Mouse (Mus musculus) frontal cortex, adult 2 months (tissue): ENCODE measurements around the gene Prmt7. TPM values are rescaled to one million over a fixed set of nuclear protein-coding genes. Genes with fewer than 3 reads are reported as not detected.

Source experiments
- DNase-seq, 2 experiments: peaks; one replicate each; pipeline ENCODE4 v3.0.0; 2022; ENCODE audit warnings: low spot score in 1 of 2; ENCODE audit errors: extremely low spot score in 1 of 2
- polyA plus RNA-seq: library from polyadenylated mRNA; depleted of rRNA; stranded (reverse); fragments of >200 nt; gene quantifications from 2 replicates; pipeline ENCODE4 v1.2.3, GENCODE M21; 2012; rRNA removed

Gene Prmt7
- polyA plus RNA-seq, 1 experiment = 33.4 TPM

DNA sequence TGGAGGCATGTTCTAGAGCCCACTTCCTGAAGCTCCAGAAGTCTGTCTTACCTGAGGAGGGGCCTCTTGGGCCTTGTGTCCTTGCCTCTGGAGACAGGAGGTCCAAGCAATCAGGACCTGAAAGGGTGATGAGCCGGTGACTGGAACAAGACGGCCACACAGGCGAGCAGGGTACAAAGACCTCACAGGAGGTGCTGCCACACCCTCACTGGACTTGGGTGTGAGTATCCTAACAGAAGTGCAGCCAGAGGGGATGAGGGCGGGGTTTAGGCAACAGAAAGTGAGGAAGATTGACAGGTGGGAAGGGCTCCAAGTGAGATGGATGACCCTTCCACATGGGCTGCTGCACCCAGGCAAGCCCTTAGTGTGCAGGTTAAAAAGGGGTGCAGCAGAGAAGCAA lies 70.1 kb downstream of the Prmt7 start:
- DNase-seq = no peak

DNA sequence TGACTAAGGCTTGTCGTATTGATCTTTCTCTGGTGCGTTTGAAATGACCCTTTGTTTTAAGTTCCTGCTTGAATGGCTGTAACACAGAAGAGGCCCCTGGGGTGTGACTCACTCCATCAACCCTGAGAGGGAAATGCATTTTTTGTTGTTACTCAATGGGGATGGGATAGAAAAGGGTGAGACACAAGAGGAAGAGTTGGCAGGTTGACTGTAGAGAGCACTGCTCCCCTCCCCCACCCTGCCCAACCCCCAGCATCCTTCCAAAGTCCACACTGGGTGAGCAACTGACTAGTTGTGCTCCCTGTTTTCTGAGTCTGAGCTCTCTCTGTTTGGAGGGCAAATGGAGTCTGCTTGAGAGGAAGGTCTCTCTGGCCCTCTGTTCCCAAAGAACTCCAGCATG lies 76.7 kb downstream of the Prmt7 start:
- DNase-seq = no peak

DNA sequence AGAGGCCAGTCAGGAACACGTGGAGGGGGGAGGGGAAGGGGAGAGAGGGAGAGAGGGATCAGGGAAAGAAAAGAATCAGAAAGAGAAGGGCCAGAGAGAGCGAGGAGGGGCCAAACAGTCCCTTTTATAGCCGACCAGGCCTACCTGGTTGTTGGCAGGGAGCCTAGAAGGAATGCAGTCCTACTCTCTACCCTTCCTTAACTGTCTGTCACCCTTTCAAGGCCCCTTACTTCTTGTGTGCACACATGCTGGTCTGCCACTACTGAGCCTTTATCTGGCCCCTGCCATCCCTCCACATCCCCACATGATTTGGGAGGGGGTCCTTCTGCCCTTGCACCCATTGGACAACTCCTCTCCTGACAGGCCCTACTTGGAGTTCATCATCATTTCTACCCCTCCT lies 78.0 kb downstream of the Prmt7 start:
- DNase-seq = no peak

DNA sequence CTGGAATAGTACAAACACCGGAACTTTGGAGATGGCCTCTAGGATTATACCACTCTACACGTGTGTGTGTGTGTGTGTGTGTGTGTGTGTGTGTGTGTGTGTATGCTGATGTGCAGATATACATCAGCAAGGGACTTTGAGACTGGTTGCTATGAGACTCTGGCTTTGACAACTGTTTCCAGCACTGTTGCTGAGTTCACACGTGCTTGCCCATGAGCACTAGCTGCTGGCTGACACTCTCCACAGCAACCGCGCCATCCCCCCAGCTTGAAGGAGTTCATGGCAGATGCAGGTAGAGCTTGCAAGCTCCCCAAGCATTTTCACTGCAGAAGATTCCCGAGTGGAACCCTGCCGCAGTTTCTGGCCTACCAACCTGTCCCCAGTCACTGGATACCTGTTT lies 78.7 kb downstream of the Prmt7 start:
- no peak for DNase-seq

DNA sequence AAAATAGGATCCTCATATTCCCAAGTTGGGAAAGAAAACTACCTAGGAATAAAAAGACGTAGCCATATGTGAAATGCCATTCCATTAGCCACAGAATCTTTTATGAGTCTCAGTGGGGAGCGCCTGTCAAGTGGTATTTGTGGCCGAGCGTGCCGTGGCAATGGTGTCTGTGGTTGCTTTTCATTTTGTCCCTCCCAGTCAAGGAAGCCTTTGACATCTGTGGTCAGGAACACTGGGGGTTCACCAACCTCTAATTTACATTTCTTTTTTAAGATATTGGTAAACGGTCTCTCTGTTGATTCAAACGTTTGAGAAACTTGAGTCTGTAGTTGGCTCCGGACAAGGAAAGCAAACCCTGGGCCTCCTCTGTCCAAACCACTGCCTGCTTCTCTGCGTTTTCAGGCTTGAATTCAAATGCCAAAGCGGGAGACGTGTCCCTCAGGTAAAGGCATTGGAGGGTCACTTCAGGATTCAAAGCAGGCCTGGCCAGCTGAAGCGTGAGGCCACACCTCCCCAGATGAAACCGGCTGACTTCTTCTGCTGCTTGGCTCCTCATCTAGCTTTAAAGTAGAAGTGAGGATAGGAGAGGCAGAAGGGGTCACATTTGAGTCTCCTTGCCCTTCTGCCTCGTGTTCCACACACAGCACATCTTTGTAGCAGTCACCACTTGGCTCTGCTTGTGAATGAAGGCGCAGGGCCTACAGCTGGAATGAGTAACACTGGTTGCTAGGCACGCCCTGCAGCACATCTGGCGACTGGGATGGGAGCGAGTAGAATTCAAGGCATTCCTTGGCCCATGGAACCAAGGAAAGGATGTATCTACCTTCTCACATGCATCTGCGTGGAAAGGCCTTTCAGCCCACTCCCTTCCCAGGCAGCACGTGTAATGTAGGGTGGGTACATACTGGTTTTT lies 82.0 kb downstream of the Prmt7 start:
- no peak for DNase-seq

DNA sequence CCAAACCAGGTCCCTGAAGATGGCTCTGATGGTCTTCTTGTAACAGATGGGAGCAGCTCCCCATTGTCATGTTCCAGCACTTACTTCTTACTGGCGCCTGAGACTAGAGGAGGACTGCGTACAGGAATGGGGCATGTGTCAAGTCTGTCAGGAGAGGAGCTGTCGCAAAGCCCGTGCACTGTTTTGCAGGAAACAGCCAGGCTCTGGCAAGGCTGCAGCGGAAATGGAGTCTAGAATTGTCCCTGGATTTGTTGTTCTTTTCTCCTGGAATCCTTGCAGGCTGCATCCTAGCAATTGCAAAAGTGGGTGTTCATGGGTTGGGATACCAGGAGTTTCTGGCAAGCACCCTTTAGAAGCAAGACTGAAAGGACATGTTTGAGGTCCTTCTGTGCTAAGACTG lies 87.5 kb downstream of the Prmt7 start:
- DNase-seq = no peak

DNA sequence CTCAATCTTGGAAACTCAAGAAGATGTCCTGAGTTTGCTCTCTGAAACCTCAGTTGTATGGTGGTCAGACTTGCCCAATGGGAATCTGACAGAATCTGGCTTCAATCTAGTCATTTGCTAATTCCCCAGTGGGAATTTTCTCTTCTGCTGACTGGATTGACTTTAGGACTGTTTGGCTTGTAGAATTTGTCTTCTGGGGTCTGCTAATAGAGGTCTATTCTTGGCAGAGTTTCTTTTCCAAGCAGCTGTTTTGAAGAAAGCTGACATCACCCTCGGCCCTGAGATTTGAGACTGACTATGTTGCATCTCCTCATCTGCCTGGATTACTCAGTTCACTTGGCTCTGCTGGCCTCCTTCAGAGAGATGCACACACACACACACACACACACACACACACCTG lies 88.1 kb downstream of the Prmt7 start:
- DNase-seq = no peak

DNA sequence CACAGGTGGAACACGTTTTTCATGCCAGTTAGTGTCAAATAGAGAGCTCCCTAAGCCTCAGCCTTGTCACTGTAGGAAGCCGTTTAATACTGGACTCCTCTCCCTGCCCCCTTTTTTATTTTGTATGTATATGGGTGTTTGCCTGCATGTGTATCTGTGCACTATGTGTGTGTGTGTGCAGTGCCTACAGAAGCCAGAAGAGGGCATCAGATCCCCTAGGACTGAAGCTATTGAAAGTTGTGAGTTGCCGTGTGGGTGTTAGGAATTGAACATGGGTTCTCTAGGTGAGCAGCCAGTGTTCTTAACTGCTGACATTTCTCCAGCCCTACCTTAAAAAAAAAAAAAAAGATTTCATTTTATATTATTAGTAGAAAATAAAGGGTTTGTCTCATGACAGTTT lies 89.0 kb downstream of the Prmt7 start:
- DNase-seq = no peak

DNA sequence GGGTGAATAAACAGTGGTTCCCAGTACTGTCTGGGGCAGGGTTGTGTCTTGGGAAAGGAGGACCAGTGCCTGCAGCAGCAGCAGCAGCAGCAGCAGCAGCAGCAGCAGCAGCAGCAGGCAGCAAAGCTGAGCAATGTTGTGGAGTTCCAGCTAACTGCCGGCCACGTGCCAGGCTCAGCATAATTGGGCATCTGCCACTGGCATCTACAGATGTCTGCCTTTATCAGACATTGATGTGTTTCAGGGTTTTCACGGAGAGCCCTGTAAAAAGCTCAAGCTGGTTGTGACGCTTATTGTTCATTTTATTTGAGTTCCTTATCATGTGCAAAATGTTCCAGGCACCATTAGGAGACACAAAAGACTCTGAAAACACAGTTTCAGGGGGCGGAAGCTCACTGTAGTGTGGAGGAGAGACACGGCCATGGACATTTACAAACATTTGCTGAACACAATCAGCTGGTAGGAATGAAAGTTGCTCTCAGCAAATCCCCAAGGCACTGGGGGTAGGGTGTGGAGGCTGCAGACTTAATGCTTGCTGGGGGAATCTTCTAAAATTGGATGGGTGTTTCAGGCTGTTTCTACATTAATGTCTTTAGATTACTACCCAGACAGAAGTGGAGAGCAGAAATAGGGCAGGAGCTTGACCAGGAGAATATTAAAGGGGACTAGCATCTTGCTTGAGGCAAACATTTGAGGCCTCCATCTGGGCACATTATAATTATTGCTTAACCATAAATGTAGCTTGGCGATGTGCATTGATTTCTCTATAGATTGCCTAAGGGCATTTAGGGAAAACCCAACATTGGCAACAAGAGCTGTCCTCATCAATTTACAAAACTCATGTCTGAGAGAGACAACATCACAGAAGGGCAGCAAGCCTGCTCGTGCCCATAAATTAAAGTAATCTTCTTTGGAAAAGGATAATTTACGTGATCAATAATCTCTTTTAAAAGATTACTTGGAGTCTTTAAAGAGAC lies 90.3 kb downstream of the Prmt7 start:
- peak; percentile 49 to 69 for DNase-seq

Other genes starting within 250 kb of the Prmt7 start
- gene Slc12a4, start 244.8 kb upstream of the Prmt7 start, polyA plus RNA-seq = 24.9 and 28.3 TPM in 2 replicates
- gene Dpep3, start 231.5 kb upstream of the Prmt7 start, polyA plus RNA-seq = not detected in 2 replicates
- gene Dus2, start 219.6 kb upstream of the Prmt7 start, polyA plus RNA-seq = 27.1 and 28.5 TPM in 2 replicates
- gene Dpep2nb, start 205.0 kb upstream of the Prmt7 start, polyA plus RNA-seq = not detected in 2 replicates
- 9.6 and 11.4 TPM in 2 replicates for gene Ddx28, start 199.1 kb upstream of the Prmt7 start, polyA plus RNA-seq
- gene Nfatc3, start 152.1 kb upstream of the Prmt7 start, polyA plus RNA-seq = 7.7 TPM in 2 replicates
- 0.21 and 0.24 TPM in 2 replicates for gene Esrp2, start 74.0 kb upstream of the Prmt7 start, polyA plus RNA-seq
- 17.6 and 17.7 TPM in 2 replicates for gene Pla2g15, start 60.5 kb upstream of the Prmt7 start, polyA plus RNA-seq
- gene Slc7a6, start 42.1 kb upstream of the Prmt7 start, polyA plus RNA-seq = 30.3 and 31.7 TPM in 2 replicates
- 27.1 and 29.1 TPM in 2 replicates for gene Slc7a6os, start within 50 bp of the Prmt7 start, polyA plus RNA-seq
- 20.7 and 20.9 TPM in 2 replicates for gene Smpd3, start 127.1 kb downstream of the Prmt7 start, polyA plus RNA-seq
- 13.0 and 14.0 TPM in 2 replicates for gene Zfp90, start 204.4 kb downstream of the Prmt7 start, polyA plus RNA-seq